ENCODE assay signal across 21 mouse cellular contexts in the genomic region with DNA sequence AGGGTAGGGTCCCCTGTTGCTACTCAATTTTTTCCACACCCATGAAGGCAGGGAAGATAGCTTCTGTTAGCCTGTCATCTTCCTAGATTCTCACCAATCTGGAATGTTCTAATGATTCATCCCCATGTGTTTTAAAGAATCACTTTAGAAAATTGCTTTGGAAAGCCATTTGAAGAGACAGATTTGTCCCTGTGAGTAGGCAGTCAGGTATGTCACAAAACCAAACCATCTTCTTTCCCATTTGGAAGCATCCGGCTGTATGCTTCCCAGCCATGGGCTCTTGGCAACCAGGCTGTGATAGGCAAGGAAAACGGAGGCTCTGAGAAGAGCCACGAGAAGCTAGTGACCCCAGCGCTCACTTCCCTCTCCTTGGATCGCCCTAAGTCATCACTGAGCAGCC. TPM values are rescaled to one million over a fixed set of nuclear protein-coding genes. Genes with fewer than 3 reads are reported as not detected.
A peak's percentile ranks its signal among the peaks of the same experiment; 100 is the strongest.
DNase-seq lines count a peak whose midpoint lies in the region; TF ChIP-seq lines count a peak whose summit lies in the region.
"Had no signal": no experiment of that assay in that cellular context is flagged by ENCODE, and none has a peak within 500 bp of the region (broad histone marks: within the 10 kb centered on the region; RNA-seq: fewer than 3 reads in every experiment).

No protein-coding gene starts in this region.

- no peak for TF ChIP-seq POLR2A in embryonic fibroblast, embryonic 13.5 days (IDR thresholded peaks at IDR 0.05; ENCODE audit: low read depth, low read length)

- H3K79me2 ChIP-seq in C2C12 (ENCODE audit: control insufficient read depth, insufficient read depth) = no peaks in the 10 kb centered on the region

- no peak overlapping the region for H3ac ChIP-seq in C2C12 (ENCODE audit: control insufficient read depth, insufficient read length, low read depth)

- no peaks in the 10 kb centered on the region for H3K27me3 ChIP-seq in C2C12 (ENCODE audit: control insufficient read depth, insufficient read depth, insufficient read length)
- H3K27me3 ChIP-seq: embryonic facial prominence, embryonic 12.5 days; heart, embryonic 13.5 days had no signal

- no peak overlapping the region for H3K4me3 ChIP-seq in C2C12 (ENCODE audit: insufficient read depth, poor library complexity, severe bottlenecking)
- H3K4me3 ChIP-seq in embryonic fibroblast, embryonic 13.5 days (ENCODE audit: insufficient read depth, low read length) = no peak overlapping the region
- H3K4me3 ChIP-seq: embryonic facial prominence, embryonic 12.5 days; forebrain, embryonic 12.5 days; gastrocnemius, adult 2 months; heart, embryonic 13.5 days had no signal

- no peak for TF ChIP-seq CTCF in C2C12 (IDR thresholded peaks at IDR 0.05; ENCODE audit: control insufficient read depth, insufficient read depth, insufficient read length)
- no peak for TF ChIP-seq CTCF in embryonic fibroblast, embryonic 13.5 days (IDR thresholded peaks at IDR 0.05; ENCODE audit: borderline replicate concordance, insufficient read depth, low read length)

- no peaks in the 10 kb centered on the region for H3K36me3 ChIP-seq in C2C12 (ENCODE audit: control insufficient read depth, insufficient read depth)
- H3K36me3 ChIP-seq: embryonic facial prominence, embryonic 12.5 days; forebrain, embryonic 12.5 days; heart, embryonic 13.5 days had no signal

- H3K4me1 ChIP-seq in embryonic fibroblast, embryonic 13.5 days (ENCODE audit: control insufficient read depth, insufficient read depth, low read length) = peaks cover 4% of the 10 kb centered on the region; the same call in 1 of the 2 replicates

- H3K27ac ChIP-seq in embryonic fibroblast, embryonic 13.5 days (ENCODE audit: insufficient read depth, low read length) = peak overlapping the region; percentile 15; the same call in 1 of the 2 replicates
- H3K27ac ChIP-seq: embryonic facial prominence, embryonic 12.5 days; forebrain, embryonic 12.5 days; gastrocnemius, adult 2 months; heart, embryonic 13.5 days had no signal

- H3K79me3 ChIP-seq in C2C12 (ENCODE audit: low read depth) = no peaks in the 10 kb centered on the region

- DNase-seq in layer of hippocampus, postnatal 14 days (ENCODE audit: low spot score in 2 of 2) = peak; percentile 5 to 52
- no peak for DNase-seq in layer of hippocampus, adult 9-10 months (ENCODE audit: low spot score)
- DNase-seq in 3T3-L1 (ENCODE audit: low read depth, low spot score) = peak; percentile 63
- DNase-seq in kidney, postnatal 36 days = no peak
- DNase-seq: adrenal gland, adult 8-10 months; adrenal gland, postnatal 36 days; B cell, adult 2 months; cerebellum, adult 11 months; cerebellum, adult 8-10 months; cerebellum, postnatal 14 days; gastrocnemius, adult 2 months; gastrocnemius, postnatal 36 days; heart, postnatal 36 days had no signal

TF ChIP-seq in C2C12, 6 proteins besides CTCF, POLR2A, EP300 and RAD21:
- no peak for TF ChIP-seq MAX (IDR thresholded peaks at IDR 0.05)
- peak; percentile 6 for TF ChIP-seq FOSL1 (IDR thresholded peaks at IDR 0.05; ENCODE audit: insufficient read depth, low read length, poor library complexity, severe bottlenecking)

RNA-seq across cellular contexts. Expression of a gene that starts 47.1 kb away (rescaled TPM):
- total RNA-seq in layer of hippocampus, postnatal 14 days (2021) = 1 to 10 TPM; 1.2 to 1.9 TPM
- polyA plus RNA-seq in C2C12 (2012; fragmentation: generic; extraction: Trizol) = 0.76 TPM
- 0.68 and 1.9 TPM in 2 replicates for polyA plus RNA-seq in embryonic fibroblast, embryonic 13.5 days (2011; ENCODE audit: insufficient read length, low read depth, missing spikeins)
- total RNA-seq: common myeloid progenitor, adult 5-6 weeks; MEL had no signal
- polyA plus RNA-seq: inflammation-experienced regulatory T-cells, adult 6 months had no signal

Comparison
In these comparisons a context has a peak if more than half of its experiments do, and no peak if none do; other contexts are left out.
1. DNase-seq: peak in layer of hippocampus, postnatal 14 days (2 of 2) and 3T3-L1 (single experiment); none in layer of hippocampus, adult 9-10 months (single experiment) and kidney, postnatal 36 days (0 of 2).